Mouse (Mus musculus): Measurements from ENCODE around the gene Mgrn1. TPM values are rescaled to one million over a fixed set of nuclear protein-coding genes. Genes with fewer than 3 reads are reported as not detected.
A peak's percentile ranks its signal among the peaks of the same experiment; 100 is the strongest.

Gene Mgrn1
- polyA plus RNA-seq, 1 experiment: 147 TPM

DNA sequence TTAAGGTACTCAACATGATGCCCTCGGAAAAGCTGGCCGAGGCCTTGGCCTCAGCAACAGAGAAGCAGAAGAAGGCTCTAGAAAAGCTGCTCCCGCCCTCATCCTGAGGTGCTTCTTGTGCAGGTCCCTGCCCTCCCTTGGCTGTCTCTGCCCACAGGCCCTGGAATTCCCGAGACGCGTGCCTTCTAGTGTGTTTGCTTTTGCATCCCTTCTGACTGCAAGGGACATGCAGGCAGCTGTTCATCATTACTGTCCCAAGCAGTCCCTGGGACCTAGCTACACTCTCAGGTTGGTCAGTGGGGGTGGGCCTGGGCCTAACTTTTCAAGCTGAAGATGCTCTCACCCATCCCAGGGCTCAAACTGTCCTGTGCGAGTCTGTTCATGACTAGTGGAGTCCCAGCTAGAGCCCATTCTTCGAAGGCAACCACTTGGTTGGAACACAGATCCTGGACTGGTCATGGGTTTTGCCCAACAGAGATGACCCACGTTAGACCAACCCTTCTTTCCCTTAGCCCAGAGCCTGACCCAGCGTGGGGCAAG lies 54.3 kb downstream of the Mgrn1 start:
- no peak for DNase-seq (ENCODE audit: low read depth)

DNA sequence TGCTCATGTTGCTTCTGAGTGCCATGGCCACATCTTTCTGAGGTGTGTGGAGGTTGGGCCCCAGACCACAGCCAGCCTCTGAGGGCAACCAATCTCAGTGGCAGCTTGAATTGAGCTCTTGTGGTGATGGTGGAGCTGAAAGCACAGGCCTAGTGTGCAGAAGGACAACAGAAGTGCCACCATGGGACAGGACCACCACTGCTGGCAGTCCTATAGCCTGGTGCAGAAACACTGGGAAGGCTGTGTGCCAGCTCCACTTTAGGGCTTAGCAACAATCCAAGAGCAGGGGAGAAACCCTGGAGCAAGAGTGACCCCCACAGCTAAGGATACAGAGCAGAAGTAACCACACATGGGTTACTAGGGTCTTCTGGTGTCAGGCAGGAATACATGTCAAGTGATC lies 55.0 kb downstream of the Mgrn1 start:
- no peak for DNase-seq (ENCODE audit: low read depth)

DNA sequence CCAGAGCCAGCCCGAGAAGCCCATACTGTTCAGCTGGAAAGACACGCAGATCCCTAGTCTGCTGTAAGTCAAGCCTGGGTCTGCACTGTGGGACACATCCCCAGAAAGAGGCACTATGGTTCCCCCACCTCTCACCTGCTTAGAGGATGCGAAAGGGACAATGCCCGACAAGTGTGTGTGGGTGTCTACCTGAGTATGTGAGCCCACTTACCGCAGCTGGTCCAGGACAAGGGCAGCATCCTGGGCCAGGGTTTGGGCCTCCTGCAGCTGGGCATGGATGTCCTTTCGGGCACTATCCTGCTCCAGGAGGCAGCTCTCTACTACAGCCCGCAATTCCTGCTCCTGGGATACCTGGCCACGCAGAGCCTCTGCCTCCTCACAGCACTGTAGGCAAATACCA lies 56.8 kb downstream of the Mgrn1 start:
- no peak for DNase-seq (ENCODE audit: low read depth)

DNA sequence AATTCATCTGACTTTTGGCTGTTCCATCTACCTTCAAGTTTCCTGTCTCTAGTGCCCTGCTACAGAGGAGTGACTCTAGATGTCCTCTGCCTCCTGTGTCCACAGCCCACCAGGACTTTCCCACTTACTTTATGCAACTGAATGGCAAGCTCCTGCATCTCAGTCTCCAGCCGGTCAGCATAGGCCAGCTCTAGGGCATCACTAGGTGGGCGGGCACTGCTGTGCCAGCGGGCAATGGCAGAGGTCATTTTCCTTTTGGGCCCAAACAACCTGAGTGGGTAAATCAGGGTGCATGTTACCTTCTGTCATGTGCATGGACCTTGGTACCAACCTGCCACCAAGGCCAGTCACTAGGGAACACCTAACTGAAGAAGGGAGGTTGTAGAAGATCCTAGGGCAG lies 57.4 kb downstream of the Mgrn1 start:
- no peak for DNase-seq (ENCODE audit: low read depth)

DNA sequence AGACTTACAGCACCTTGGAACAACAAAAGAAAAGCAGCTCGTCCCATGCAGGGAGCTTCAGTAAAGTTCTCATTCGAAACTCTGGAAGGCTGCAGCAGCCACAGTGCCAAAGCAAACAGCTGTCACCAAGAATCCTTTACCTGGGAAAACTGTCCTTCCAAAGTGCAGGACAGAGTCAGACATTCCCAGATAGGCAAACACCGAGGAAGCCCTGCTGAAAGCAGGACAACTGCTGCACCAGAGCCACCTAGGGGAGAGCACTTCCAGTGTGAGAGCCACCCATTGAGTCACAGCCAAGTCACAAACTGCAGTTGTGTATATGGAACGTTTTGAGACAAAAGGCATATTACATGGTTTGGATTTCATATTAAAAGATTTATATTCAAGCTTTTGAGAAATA lies 59.4 kb downstream of the Mgrn1 start:
- no peak for DNase-seq (ENCODE audit: low read depth)

DNA sequence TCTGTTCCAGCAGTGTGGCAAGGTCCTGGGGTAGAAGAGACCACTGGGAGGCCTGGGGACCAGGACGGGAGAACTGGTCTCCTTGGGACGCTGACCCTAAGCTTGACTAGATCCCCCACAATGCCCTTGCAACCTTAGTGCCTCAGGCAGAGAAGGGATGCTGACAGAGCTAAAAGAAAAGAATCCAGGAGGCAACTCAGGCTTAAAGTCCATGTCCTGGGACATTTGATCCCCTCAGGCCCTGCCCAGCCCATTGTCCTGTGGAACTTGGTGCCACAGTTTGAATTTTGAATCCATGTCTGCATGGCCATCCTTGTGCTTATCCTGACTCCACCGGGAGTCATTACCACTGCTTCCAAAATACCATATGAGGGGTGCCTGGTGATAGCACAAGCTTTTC lies 60.1 kb downstream of the Mgrn1 start:
- no peak for DNase-seq (ENCODE audit: low read depth)

DNA sequence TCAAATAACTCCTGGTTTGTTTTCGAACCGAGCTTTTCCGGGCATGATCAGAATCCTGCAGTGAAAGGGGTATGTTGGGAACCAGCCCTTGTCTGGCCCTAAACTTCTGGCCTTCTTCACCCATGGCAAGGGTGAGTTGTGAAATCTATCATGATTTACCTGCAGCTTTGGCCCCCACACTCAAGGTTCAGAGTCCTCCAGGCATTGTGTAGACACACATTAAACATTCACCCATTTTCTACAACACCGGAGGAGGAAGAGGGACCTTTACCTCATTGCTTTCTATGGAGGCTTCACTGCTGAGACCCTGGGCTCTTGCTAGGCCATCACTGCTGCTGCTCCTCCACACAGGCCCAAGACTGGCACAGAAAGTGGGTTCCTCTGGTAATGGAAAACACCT lies 61.3 kb downstream of the Mgrn1 start:
- no peak for DNase-seq (ENCODE audit: low read depth)

DNA sequence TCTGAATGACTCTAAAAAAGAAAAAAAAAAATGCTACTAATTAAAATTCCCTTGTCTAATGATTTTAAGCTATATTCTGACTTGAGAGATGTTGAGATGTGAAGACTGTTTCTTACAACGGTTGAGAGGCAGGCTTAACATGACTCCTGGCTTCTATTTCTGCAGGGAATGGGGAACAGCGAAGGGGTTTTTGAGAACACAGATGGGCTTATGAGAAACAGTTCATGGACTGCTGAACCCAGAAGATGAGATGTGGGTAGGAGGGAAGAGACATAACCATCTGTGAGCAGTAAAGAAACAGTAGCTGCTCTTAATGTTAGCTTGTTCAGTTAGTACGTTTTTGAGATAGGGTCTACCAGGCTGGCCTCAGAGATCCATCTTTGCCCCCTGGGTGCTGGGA lies 70.6 kb downstream of the Mgrn1 start:
- no peak for DNase-seq (ENCODE audit: low read depth)

DNA sequence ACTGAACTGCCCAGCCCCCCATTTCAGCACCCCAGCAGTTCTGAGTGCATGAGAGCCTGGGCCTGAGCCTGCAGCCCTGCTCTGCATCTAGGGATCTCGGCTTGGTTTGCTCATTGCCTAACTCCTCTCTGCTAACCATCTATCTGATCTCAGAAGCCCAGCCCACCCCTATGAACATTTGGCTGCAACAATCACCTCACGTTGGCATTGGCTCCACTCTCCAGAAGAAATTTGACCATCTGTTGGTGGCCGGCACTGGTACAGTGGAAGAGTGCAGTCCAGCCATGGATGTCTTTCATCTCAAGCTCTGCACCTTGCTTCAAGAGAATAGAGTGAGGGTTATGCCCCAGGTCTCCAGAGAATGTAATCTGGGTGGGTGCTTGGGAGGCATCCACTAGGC lies 71.4 kb downstream of the Mgrn1 start:
- no peak for DNase-seq (ENCODE audit: low read depth)

DNA sequence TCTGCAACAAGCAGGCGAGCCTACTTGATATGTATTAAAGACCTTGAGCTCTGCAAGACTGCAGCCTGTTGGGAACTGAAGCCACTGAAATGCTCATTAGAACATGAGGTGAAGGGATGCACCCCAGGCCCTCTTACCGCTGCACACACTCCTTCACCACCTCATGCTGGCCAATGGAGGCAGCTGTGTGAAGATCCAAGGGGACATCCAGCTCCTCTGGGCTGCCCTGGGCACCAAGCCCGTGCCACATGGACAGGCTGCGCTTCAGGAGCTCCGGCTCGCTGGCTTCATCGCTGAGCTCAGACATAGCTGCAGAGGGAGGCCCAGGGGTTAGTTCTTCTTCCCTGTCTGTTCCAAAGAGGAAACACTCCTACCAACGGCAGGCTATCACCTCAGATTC lies 74.2 kb downstream of the Mgrn1 start:
- DNase-seq (ENCODE audit: low read depth): no peak

DNA sequence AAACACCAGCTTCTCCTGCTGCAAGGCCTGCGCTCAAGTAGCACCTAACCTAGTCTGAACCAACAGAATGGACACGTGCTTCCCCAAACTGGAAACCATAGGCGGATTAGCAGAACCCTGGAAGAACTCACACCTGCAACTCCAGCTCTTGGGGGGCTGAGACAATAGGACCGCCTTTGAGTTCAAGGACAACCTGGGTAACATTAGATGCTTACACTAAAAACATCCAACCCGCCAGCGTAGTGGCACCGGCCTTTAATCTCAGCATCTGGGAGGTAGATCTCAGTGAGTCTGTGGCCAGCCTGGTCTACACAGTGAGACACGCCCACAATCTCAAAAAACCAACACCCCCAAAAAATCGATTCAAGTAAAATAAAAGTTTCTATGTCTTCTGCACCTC lies 77.3 kb downstream of the Mgrn1 start:
- DNase-seq (ENCODE audit: low read depth): no peak

DNA sequence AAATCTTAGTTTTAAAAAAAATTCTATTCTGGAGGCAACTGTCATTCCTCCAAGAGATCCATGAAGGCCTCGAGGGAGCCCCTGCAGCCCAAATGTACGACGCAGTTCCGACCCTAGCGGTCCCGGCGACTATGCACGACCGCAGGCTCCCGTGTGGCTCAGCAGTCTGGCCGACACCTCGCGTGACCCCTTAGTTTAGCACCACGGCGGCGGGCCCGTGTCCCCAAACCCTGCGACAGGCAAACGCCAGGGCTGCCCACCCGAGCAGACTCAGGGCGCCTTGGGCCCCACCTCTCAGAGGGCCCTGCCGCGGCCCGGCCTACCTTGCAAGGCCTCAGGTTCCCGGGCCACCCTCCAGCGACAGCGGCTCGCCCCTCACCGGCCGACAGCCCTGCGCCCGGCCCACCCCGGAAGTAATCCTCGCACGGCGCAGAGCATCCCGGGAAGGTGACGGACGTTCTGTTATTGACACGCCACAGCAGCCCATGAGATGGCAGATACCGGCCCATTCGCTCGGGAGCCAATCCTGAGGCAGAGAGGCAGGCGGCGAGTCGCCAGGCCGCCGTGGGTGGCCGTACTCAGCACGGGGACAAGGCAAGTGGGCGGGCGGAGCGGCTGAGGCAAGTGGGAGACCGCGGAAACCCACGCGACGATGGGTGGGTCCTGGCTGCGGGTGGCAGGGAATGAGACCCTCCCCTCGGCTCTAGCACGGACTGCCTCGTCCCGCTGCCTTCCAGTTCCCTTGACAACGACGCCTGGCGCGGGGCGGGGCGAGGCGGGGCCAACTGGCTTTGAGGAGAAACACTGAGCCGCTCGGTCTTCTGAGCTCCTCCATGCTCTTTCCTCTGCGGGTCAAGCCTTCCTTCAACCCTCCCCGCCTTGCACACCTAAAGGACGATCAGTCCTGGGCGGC lies 78.0 kb downstream of the Mgrn1 start, which contains the start of gene Anks3:
Gene Anks3 (minus strand): TSS at position 409 of the 913 bp plus-strand sequence.
- DNase-seq (ENCODE audit: low read depth): peak; percentile 64

DNA sequence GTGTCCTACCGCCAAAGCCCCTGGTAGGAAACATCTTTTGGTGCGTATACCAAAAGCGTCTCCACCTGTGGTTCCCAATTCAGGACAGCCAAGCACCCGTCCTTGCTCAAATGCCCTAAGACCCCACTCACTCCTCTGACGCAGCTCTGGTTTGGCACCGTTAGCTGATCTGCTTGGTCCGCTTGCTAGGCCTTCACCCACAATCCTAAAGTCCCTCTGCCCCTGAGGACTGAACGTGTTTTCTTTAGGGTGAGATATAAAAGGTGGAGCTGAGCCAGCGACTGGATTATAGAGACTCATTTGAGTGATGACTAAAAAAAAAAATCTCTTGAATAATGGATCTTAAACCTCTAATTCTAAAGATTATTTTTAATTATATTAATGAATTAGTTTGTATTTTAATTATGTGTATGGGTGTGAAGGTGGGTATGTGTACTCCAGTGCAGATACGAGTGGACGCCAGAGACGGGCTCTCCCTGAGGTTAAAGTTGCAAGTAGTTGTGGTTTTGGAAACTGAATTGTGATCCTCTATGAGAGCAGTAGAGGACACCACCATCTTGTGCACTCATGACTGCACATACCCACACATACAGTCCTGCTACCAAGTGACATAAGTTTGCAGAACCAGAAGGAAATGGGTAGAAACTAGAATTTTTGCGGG lies 78.8 kb downstream of the Mgrn1 start:
- no peak for DNase-seq (ENCODE audit: low read depth)

DNA sequence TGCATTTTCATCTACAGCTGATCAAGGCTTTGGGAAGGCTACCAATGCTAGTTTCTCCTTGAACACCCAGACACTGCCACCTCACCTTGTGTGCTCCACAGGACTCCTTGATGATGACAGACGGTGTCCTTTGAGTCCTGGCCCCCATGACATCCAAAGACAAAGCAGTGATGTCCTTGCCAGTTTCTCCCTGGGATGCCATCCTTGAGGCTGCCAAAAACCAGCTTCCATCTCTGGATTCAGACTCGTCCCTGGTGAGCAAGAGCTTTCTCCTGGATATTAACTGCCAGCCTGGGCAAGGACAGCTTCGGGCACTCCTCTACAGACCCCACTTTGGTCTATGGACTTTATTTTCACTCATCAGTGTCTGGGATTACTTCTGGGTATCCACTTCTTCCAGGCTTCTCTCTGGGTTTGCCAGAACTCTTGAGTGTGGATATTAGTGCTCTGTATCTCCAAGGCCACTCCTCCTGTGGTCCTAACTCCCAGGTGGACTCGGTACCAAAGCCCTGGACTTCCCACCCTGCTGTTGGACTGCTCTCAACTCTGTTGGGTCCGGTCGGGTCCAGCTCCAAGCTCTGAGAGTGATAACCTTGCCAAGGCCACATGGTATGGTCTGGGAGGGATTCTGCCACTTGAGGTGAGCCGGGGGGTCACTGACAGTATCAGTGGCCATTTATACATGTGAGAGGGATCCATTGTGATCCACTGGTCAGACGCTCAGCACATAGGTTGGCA lies 79.5 kb downstream of the Mgrn1 start:
- DNase-seq (ENCODE audit: low read depth): no peak

DNA sequence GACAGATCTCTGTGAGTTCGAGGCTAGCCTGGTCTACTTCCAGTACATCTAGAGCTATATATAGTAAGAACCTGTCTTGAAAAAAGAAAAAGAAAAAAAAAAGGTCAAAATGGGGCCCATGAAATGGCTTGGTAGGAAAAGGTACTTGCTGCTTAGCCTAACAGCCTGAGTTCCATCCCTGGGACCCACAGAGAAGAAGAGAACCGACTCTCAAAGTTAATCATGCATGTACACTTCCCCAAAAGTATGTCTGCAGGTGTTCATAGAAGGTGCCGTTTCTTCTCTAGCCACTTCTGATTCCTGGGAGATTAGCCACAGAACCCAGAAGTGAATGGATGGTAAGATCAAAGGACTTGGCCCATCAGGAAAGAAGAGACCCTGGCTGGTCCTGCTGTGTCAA lies 82.4 kb downstream of the Mgrn1 start:
- DNase-seq (ENCODE audit: low read depth): no peak

DNA sequence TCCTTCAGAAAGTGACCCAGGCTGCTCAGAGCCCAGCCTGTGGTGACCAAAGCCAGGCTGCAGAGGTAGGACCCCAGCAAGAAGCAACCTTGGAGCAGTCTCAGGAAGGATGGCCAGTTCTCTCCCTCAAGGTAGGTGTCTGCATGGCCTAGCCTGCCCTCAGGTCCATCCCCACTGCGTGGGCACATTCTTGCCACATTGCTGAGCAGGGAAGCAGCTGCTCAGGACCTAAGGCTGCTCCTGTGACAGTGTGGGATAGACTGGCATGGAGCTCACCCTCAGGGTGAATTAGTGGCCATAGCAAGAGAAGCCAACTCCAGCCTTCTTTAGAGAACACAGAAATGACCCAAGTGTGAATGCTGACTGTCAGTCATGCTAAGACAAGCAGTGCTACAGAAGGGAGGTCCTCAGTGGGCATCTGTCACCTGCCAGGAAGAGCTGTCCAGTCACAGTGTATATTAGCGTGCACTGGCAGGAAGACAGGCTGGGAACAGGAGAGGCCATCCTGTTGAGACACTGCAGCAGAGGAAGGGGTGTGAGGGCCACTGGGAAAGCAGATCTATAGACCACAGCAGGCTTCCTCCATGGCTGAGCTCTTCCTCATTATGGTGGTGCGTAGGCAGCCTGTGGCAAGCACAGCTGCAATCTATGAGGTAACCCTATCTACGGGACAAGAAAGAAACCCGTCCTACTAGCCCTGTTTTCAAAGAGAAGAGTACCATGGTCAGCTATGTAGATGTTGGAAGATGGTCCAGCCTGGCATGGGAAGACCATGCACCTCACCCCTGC lies 83.2 kb downstream of the Mgrn1 start:
- no peak for DNase-seq (ENCODE audit: low read depth)

DNA sequence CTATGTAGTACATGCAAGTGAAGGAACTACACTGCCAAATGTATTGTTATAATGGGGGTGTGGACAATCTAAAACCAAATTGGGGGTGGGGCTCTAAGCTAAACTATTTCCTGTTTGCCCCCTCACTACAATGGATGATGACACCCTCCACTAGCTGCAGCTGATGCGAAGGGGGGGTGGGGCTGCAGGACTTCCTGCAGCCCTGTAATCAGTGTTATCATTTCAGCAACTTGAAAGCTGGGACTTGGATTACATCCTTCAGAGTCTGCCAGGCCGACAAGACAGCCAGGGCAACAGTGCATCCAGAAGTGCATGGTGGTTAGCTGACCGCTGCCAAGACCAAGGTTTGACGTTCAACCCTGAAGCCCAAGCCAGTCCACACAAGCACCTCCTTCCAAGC lies 85.6 kb downstream of the Mgrn1 start:
- no peak for DNase-seq (ENCODE audit: low read depth)

DNA sequence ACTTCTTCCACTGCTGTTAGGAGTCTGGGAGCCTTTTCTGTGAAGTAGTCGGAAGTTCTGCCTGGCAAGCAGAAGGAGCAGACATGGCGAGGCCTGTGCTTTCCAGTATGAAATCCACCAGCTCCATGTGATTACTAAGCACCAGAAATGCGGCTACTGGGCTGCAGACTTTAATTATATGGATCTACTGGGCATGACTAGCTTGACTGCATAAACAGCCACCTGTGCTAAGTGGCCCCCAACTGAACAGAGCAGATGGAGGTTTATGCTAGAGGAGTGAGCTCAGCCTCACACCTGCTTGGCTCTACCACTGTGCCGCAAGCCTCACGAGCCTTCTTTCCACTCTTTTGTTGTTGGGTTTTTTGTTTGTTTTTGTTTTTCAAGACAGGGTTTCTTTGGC lies 88.5 kb downstream of the Mgrn1 start:
- no peak for DNase-seq (ENCODE audit: low read depth)

DNA sequence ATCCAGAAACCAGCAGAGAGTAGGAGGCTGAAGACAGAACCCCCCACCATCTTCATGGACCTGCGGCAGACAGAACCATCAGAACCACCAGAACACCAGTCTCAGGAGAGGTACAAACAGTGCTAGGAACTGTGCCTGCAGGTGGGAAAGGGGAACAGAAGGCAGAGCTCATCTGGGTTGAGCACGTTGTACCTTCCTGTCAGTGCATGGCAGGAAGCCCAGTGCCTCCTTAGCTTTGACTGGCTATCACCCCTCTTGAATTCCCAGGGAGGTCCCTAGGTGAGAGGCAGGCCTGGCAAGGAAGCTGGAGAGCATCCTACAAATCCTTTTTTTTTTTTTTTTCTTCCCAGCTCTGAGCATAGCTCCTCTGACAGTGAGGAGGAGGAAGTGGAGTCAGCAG lies 90.1 kb downstream of the Mgrn1 start:
- no peak for DNase-seq (ENCODE audit: low read depth)

DNA sequence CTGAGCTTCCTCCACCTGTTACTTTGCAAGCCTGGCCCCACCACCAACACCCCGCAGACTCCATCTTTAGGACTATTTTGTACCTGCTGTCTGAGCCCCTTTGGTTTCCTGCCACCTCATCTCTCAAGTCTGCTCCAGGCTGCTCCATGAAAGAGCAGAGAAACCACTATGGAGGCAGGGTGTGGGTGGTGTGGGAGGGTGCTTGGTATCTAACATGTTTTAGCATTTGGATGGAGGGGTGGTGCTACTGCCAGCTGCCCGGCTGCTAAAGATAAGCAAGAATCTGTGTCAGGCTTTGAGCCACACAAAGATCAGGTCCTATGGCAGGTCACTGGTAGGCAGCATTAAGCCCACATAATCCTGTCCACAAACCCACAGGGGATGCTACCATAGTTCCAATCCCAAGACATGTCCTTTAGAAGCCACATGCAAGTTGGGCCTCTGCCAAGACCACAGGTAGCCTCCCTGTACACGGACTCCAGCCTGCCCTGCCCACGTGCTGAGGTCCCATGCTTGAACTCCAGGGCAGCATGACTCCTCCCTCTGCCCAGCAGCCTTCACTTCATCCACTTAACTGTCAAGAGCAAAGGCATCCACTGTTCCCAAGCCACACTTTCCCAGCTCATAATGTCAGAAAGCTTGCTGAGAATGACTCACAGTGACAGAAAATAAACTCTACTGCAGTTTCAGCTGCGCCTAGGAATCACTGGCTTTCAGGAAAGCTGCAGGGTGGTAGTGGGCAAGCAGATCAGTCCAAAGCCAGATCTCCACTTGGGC lies 92.4 kb downstream of the Mgrn1 start:
- no peak for DNase-seq (ENCODE audit: low read depth)
